Mouse (Mus musculus) retina, adult 2 months (tissue): ENCODE data around the gene A830018L16Rik.
"Not testable (repeated sequence)": the region's sequence is repeated elsewhere in the genome, so short reads cannot be mapped to it uniquely, and the experiment has no call there.

Experiments used
- DNase-seq: peaks from one replicate; pipeline ENCODE4 v3.0.0-alpha.2; 2012; ENCODE audit warnings: low read depth, low spot score

Gene A830018L16Rik

GRCm38 (mm10) chr1:11997574-11997973 lies 583.7 kb downstream of the A830018L16Rik start:
- DNase-seq = no peak

DNA sequence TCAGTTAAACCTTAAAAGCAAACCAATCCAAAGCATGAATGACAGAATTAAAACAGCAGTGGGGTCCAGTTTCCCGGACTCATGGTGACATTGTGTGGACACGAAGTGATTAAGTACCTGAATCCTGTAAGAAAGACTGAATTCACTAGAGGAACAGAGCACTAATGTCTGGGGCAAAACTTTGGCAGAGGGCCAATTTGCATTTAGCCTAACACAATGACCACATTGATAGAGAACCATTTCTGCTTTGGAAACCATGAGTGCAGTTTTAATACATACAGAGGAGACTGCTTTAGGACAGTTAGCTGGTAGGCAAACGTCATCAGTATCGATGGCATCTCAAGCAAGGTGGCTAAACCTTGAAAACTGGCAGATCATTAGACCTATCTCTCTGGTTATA lies 586.7 kb downstream of the A830018L16Rik start:
- no peak for DNase-seq

- no peak for DNase-seq
Measured at GRCm38 (mm10) chr1:12008789-12009550, 595.1 kb downstream of the A830018L16Rik start.

DNA sequence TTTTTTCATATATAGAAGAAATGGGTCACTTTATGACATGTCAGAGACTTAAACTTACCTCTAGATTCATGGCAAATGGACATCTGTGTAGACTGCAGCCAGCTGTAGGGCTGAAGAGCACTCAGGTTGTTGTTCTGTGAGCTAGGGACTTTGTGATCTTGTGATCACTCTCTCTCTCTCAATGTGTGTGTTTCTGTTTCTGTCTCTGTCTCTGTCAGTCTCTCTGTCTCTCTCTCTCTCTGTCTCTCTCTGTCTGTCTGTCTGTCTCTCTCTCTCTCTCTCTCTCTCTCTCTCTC lies 595.6 kb downstream of the A830018L16Rik start:
- DNase-seq = no peak

- DNase-seq = no peak
Measured at GRCm38 (mm10) chr1:12010607-12011006, 596.7 kb downstream of the A830018L16Rik start.

DNA sequence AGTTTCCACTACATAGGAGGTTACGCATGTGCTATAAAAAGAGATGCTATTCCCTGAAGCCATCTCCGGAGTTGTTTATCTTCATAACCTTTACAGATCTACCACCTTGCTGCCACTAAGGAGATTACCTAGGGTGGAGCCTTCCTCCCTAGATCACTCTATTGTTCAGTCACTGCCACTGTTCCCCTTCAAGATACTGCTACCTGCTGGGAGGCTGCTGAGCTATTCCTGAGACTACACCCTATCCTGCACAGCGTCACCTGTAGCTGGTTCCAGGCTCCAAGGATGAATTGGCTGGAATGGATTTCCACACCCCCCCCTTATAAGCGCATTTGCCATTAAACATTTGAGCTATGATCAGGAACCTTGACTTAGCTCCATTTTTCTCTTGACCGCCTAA lies 606.7 kb downstream of the A830018L16Rik start:
- DNase-seq = not testable (repeated sequence)
